Mouse (Mus musculus) ES-CJ7 (cell line): ENCODE measurements around the gene Qsox1.

Source experiments
- DNase-seq: peaks from one replicate; pipeline ENCODE4 v3.0.0; 2011; ENCODE audit warnings: low read depth, low spot score

The Qsox1 gene

GRCm38 (mm10) chr1:155801014-155801991 lies 11.4 kb downstream of the Qsox1 start:
- no peak for DNase-seq

- DNase-seq: no peak
Observed at GRCm38 (mm10) chr1:155798000-155798399, 14.7 kb downstream of the Qsox1 start.

GRCm38 (mm10) chr1:155797425-155797824 lies 15.3 kb downstream of the Qsox1 start:
- no peak for DNase-seq

DNA sequence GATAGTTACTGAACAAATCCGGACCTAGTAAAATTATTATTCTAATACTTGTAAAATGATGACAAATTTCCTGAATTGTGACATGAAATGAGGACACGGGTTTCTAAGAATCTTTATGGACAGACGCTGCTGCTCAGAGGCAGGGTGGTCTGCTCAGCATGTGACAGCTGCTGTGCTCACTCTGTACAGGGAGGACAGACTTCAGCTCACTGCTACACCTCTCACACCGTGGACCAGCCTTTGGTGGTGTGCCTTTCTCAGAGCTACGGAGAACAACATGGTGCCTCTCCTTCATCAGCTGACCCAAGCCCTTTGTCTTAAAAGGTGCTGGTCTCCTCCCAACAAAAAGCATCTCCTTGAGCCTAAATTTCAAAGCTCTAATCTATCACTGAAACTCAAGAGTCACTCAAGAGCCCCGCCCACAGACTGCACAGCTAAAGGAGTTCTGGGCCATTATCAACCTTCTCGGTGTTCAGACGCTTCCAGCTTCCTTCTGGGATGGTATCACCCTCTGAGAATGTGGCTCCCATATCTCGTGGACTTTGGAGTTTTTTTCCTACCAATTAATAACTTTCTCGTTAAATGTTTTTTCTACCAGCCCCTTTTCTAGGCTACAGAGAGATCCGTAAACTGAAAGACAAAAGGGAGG lies 15.8 kb downstream of the Qsox1 start:
- no peak for DNase-seq

DNA sequence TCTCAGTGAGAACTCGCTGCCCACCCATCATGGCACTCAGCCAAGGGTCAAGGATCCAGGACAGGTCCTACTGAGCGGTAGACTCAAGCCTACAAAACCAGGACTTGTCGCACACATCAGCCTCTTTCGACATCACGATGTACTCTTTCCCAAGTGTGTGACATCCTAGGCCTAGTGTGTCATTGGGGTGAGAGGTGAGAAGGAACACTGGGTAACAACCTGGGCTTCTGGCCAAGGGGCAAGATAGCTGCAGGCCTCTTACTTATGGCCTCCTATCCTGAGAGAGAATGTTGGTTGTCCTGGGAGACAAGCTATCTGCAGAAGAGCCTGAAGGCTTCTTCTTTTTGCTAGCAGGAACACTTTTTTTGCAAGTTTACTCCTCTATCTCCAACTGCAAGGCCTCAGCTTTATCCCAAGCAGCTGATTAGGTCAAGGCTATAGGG lies 16.9 kb downstream of the Qsox1 start:
- no peak for DNase-seq

GRCm38 (mm10) chr1:155794855-155795254 lies 17.8 kb downstream of the Qsox1 start:
- no peak for DNase-seq

DNA sequence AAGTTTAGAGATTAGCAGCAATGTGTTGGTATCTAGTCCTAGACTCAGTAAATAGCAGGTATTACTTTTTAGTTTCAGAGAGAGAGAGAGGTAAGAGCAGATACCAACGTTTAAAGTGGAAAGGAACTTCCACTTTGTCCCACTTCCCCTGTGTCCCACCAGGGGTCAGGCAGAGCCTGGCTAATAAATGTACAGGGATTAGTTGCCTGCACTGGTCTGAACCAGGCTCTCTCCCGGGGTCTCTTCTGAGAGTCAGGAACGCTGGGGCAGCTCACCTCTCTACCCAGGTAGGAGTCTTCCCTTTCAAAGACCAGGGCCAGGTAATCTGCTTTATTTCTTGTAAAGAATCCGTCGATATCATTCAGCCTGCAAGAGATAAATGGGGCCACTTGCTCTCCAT lies 20.8 kb downstream of the Qsox1 start:
- DNase-seq: peak; percentile 37

DNA sequence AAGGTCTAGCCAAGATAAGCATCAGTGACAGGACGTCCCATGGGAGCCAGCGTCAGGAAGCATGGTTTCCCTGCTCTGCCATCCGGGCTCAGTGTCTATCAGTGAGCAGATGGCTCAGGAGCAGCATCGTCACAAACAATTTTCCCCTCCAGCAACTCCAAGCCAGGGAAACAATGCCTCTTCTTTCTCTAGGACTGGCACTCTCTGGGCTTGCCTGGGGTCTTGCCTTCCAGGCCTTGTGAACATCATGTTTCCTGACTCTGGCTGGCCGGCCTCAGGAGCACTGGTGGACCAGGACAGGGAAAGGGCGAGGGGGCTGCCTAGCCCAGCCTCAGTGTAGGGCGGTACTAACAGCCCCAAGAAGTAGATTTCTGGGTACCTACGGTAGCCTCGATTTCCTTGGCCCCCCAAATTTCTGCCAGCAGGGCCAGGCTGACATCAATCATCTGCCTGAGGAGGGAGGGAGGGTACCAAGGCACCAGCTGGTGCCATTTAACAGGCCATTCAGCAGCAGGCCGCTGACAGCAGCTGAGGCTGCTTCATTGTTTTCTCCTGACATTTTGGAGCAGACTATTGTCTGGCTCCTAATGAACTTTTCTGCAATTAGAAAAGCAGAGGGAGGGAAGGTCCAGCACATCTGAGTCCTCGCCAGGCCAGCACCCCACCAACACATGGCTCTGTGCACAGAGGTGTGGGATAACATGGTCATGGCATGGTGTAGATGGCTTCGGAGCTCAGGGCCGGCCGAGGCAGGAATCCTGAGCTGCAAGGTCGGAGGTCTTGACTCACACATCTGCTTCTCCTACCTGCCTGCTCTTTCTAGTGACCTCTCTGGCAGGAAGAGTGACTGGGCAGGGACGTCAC lies 22.3 kb downstream of the Qsox1 start:
- DNase-seq: no peak

DNA sequence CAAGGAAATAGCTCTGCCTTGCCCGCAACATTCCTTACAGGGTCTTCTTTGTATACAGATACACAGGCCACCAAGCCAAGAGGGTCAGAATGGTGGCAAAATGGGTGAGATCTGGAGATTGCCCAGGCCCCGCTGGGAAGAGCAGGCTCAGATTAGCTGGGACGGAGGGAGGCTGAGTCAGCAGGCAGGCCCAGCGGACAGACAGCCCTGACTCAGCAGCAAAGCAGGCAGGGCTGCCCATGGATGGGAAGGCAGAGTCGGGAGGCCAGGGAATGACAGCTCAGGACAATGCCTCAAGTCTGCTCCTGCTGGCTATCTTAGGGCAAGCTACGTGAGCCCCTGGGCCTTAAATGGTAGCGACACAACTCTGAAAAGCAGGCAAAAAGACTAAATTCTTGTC lies 26.8 kb downstream of the Qsox1 start:
- no peak for DNase-seq

- peak; percentile 46 for DNase-seq
Observed at GRCm38 (mm10) chr1:155784343-155785205, 28.1 kb downstream of the Qsox1 start.

- no peak for DNase-seq
Observed at GRCm38 (mm10) chr1:155782382-155782781, 30.3 kb downstream of the Qsox1 start.

DNA sequence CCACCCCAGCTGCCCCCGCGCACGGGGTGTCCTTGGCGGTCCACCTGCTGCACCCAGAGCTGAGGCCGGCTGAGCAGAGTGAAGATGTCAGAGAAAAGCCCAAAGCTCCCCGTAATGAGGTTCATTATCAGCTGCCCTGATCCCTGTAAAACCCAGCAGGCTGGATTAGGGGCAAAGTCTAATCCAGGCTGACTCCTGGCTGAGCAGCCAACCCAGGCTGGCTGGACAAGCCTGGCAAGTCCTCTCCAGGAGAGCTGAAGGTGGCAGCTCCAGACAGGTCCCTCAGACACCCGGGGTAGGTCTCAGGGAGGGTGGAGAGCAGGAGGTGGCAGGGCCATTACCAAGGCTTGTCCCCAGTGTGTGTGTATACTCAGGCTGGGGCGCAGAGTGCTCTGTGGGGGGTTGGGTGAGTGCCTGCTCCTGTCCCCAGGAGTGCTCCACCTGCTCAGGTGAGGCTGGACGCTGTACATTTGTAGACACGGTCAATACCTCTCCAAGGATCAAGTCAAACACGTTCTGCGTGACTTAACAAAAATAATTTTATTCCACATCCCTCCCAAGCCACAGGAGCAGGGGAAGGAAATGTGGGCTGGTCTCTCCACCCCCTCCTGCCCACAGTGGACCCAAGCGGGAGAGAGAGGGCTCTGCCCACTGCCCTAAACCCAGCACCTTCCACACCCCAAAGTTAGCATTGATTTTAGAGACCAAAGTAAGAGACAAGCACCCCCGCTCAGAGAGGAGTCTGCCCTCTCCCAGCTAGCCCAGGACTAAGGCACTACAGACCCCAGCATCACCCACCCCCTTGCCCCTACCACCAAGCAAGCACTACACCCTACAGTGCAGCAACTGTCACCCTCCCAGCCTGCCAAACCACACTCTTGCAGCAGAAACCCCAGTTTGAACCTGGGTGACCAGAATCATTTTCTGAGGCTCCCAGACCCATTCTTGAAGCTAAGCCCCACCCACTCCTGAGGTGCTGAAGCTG lies 34.8 kb downstream of the Qsox1 start:
- DNase-seq: no peak

DNA sequence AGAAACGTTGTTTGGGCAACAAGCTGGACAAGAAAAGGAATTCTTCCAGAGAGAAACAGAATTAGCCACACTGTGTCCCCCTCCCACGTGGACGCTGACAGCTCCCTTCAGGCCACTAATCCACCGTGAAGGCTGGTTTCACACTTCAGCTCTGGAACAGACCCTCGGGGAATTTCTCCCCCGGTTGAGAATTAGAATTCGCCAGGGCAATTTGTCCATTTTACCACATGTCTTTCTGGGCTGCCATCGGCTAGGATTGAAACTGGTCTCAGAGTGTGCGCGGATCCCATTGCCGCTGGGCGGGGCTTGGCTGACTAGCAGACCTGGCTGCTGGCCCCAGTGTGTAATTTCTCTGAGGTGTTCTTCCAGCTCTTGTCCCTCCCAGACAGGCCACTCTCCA lies 53.5 kb downstream of the Qsox1 start:
- DNase-seq: no peak

GRCm38 (mm10) chr1:155758711-155759110 lies 54.0 kb downstream of the Qsox1 start:
- DNase-seq: no peak

DNA sequence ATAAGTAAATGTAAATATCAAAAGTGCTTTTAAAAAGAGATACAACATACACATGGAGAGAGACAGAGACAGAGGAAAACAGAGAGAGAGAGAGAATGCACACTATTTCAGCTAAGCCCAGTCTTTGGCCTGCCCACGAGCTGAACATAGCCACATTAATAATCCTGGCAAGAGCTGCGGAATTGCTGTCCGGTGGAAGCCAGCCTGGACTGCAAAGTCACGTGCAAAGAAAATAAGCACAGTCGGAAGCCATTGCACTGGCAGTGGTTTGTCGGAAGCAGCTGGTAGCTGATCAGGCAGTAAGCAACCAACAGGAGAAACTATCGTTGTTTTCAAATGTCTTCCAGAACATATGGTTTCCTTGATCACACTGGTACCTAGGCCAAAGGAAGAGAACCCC lies 55.1 kb downstream of the Qsox1 start:
- DNase-seq: no peak

GRCm38 (mm10) chr1:155753411-155753810 lies 59.3 kb downstream of the Qsox1 start:
- DNase-seq: no peak

- no peak for DNase-seq
Observed at GRCm38 (mm10) chr1:155751484-155752255, 61.0 kb downstream of the Qsox1 start, which contains the start of gene Lhx4. TSS of gene Lhx4 (minus strand) at chr1:155751684.

DNA sequence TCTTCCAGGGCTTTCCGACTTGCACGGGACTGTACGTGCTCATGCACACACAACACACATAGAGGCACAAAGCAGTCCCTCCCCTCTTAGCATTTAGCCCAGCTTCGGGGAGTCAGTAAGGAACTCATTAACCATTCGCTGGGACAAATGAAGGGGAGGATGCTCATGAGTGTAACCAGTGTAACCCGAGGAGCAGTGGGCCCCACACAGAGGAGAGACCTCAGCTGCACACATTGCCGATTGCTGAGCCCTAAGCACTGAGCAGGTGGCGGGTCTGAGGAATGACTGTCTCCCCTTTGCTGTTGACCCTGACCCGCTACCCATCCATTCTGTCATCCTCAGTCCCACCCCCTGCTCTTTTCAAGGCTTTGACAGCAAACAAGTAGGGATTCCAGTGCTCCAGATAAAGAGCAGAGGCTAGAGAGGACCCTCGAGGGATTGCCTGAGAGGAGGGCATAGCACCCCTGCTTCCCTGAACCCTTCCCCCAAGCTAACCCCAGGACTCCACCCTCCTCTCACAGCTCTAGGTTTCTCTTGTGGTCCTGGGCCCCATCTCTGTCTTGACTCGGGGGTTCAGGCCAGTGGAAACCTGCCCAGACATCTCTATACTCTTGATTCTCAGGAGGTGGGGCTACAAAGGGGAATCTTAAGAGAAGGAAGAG lies 62.0 kb downstream of the Qsox1 start:
- DNase-seq: no peak
